Mouse (Mus musculus) olfactory bulb, adult 2 months (tissue): Measurements from ENCODE around the gene Slu7.

Experiments
- CTCF ChIP-seq: fragments of 200-500 bp; IDR thresholded peaks from 2 replicates; pipeline ENCODE4 v1.5.1; 2012; ENCODE audit warnings: low read depth, mild to moderate bottlenecking, low read length, moderate library complexity; ENCODE audit not compliant: insufficient read depth
- POLR2A ChIP-seq: fragments of 200-500 bp; IDR thresholded peaks from 2 replicates; pipeline ENCODE4 v1.6.1; 2012; ENCODE audit warnings: mild to moderate bottlenecking, low read depth, low read length, moderate library complexity; ENCODE audit not compliant: insufficient read depth

- TF ChIP-seq POLR2A: no peak
- TF ChIP-seq CTCF: no peak
These were observed 8.3 kb upstream of the Slu7 start for GRCm38 (mm10) chr11:43425166-43425709.
